Mouse (Mus musculus) adrenal gland (tissue): ENCODE data around the gene Gm49601.

ENCODE experiments used
- intact Hi-C: fragments of 180-260 bp; cut with DNase I; formaldehyde crosslinking; loops from one replicate; pipeline ENCODE4 v1.15.1; 2025

Gene Gm49601

GRCm38 (mm10) chr16:18583673-18584357 is 42.4 kb downstream of the Gm49601 start:
- intact Hi-C loops = no loop called here

GRCm38 (mm10) chr16:18583169-18583568 is 43.1 kb downstream of the Gm49601 start:
- intact Hi-C loops = no loop called here

DNA sequence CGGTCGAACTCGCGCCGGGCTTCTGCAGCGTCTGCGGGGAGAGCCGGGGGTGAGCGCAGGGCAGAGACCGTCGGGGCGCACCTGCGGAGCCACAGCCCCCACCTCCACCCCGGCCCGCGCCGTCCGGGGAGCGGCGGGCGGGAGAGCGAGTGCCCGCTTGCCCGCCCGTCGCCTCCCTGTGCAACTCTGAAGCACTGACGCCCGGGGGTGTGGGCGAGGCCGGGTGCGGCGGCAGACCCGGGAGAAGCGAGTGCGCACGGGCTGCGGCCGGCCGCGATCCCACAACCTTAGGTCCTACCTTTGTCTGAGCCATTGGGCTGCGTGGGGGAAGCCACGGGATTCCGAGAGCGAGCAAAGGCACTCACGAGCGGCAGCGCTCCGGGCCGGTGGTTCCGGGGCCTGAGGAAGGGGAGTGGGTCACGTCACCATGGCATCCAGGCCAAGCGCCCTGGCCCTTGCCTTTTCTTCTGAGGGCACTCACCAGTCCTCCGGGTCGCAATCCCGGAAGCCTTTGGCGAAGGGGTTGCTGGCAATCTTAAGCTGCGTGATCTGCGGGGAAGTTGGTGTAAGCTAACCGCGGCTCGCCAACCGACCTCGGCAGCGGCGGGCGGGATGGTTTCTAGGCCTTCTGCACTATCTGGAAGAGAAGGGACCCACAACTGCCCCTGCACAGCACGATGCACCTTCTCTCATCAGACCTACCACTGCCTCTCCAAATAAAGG is 43.6 kb downstream of the Gm49601 start:
- intact Hi-C loops = no loop called here

DNA sequence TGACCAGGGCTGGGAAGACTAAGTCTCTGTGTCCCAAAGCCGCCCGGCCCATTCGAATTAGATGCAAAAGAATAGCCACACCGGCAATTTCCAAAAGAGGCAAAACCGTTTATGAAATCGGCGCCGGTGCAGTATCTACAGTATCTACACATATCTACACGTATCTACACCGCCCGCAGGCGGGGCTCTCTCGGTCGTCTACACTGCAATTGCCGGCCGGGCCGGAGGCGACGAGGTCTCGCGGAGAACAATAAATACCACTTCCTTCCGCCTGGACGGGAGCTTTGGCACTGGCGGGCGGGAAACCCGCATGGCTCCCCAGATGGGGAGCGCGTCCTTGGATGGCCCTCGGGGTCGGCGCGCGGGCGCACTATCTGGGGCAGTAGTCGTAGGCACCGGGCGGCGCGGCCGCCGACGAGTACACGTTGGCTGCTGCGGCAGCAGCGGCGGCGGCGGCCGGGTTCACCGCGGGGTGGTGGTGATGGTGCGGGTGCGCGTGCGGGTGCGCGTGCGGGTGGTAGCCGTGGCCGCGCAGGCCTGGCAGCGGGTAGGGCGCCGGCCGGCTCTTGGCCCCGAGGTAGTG is 44.5 kb downstream of the Gm49601 start:
- intact Hi-C loops = no loop called here

- intact Hi-C loops = no loop called here
Measured at GRCm38 (mm10) chr16:18581050-18581622, 45.1 kb downstream of the Gm49601 start.

DNA sequence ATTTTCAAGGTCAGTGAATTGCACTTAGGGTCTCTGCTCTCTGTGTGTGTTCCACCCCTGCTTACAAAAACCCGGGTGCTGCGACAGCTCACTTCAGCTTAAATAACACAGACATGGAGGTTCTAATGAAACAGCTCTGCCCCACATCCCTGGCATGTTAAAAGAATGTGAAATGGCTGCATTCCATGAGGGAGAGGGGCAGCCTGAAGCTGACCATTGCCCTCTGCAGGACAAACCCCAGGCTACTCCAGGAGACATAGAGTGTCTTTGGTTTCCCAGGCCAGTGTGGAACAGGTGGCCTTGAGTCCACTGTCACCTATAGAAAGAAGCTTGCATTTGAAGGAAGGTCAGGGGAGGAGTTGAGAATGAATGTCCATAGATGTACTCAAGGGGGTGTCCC is 45.8 kb downstream of the Gm49601 start:
- intact Hi-C loops = no loop called here

DNA sequence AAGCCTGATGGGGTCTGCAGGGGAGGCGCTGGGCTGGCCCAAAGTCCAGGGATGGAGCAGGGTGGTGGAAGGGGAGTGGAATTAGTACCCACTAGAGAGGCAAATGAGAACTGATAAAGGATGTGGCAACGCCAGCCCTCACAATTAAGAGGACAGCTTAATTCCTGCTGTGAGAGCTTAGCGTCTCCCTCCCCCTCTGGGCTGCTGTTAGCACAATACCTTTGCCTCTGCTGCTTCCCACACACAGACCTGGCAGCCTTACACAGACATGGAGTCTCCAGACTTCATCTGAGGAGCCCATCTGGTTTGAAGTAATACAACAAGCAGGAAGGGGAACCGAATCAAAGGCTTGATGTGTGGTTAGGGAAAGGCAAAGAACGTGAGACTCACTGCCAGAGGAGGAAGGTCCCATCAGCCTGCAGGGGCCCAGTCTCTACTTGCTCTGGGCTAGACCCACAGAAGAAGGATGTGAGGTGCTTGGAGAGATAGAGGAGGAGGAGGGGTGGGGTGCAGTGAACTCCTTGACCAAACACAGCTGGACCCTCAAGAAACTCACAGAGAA is 48.5 kb downstream of the Gm49601 start:
- intact Hi-C loops = no loop called here

- intact Hi-C loops = no loop called here
Measured at GRCm38 (mm10) chr16:18577071-18577470, 49.2 kb downstream of the Gm49601 start.

GRCm38 (mm10) chr16:18574196-18574595 is 52.0 kb downstream of the Gm49601 start:
- intact Hi-C loops = no loop called here
